Mouse (Mus musculus) monocyte, adult 5-6 weeks (primary cell): ENCODE measurements around the gene Atp13a4. TPM values are rescaled to one million over a fixed set of nuclear protein-coding genes. Genes with fewer than 3 reads are reported as not detected.

ENCODE experiments used
- total RNA-seq: library from RNA; stranded (forward); fragments of 200-1000, 200-491, 200-594 nt; gene quantifications from 3 replicates; pipeline ENCODE4 v1.2.3, GENCODE M21; 2017

The Atp13a4 gene
- total RNA-seq, 1 experiment from 2014 or later: 0.48 TPM

Other genes with a start within 250 kb of the Atp13a4 start
- not detected in 3 replicates for gene Atp13a5, start 166.1 kb downstream of the Atp13a4 start, total RNA-seq
- gene Opa1, start 34.5 kb upstream of the Atp13a4 start, total RNA-seq: 53.4 to 71.9 TPM (median 57.4 TPM) in 3 replicates